Mouse (Mus musculus) kidney, adult 11 months (tissue): ENCODE results near the gene Olfr477.
"Not testable (repeated sequence)": the region's sequence is repeated elsewhere in the genome, so short reads cannot be mapped to it uniquely, and the experiment has no call there.

Experiments used
- DNase-seq: peaks from one replicate; pipeline ENCODE4 v3.0.0; 2022

Olfr477 gene

DNA sequence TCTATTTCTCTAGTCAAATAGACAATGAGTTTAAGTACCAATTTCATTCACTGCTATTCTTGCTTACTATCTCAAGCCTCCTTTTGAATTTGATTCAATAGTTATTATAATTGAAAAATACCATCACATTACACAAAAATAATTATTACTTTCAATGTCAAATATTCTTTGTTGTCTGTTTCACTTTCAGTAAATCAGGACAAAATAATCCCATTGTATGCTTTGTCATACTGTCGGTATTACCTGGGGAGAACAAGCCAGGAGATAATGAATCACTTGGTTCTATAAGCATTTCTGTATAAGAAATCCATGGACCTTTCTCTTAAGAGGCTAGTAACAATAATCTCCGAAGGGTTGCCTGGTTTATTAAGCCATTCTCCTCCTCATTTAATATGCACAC is at the start of gene Olfr477:
Olfr477 (plus strand) TSS at position 301 of the 400 bp plus-strand sequence.
- no peak for DNase-seq

DNA sequence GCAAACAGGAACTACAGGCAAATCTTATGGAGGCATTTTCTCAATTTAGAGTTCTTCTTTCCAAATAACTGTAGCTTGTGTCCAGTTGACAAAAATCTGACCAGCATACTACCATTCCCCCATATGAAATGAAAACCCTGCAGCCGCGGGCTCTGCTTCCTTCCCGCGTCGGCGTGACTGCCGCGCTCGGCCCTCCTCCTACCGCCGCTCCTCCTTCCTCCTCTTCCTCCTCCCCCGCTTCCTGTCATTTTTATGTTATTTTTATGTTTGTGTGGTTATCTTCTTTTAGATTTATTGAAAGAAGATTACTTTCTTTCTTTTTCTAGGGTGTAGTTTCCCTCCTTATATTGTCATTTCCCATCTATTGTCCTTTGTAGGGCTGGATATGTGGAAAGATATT is 34.0 kb upstream of the Olfr477 start:
- not testable (repeated sequence) for DNase-seq

DNA sequence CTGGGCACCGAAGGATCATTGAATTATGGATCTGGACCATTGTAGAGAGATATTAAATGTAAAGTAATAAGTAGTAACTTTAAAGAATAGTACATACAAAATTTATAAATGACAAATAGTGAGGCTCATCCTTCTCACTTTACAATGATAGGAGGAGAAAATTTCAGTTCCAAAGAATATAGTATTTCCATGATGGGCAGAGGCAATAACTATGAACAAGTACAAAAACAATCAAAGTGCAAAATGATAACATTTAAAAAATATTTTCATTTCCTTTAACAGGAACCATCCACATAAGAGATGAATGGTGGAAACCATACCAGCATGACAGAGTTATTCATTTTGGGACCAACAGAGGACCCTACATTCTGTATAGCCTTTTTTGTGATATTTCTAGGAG is 32.1 kb upstream of the Olfr477 start, which contains the start of gene Olfr474:
Olfr474 (plus strand) TSS at position 301 of the 400 bp plus-strand sequence.
- DNase-seq, result no peak

DNA sequence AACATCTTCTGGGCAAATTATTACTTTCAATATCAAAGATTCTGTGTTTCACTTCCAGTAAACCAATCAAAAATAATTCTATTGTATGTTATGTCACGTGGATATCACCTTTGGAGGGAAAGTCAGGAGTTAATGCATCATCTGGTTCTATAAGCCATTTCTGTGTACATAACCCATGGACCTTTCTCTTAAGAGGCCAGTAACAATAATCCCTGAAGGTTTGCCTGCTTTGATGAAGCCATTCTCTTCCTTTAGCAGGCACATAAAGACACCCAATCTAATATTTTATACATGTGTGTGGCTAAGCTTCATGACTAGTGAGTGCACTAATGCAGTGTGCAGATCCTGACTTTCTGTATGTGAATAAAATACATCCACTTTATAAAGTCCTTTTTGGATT is 22.0 kb upstream of the Olfr477 start, which contains the start of gene Olfr476:
Olfr476 (plus strand) TSS at position 301 of the 400 bp plus-strand sequence.
- no peak for DNase-seq

DNA sequence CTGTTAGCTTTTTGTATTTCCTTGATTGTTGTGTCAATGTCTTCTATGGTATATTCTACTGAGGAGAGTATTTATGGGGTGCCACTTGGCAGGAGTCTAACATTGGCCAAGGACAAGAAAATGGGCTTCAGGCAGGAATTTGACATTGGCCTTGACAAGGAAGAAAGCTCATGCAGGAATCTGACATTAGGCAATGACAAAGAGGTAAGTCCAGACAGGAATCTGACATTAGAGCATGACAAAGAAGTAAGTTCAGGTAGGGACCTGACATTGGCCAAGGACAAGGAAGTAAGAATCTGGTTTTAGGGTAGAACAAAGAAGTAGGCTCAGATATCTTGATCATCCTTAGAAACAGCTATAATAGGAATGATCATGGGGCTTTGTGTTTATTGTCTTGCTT is 27.8 kb downstream of the Olfr477 start:
- DNase-seq, result not testable (repeated sequence)

DNA sequence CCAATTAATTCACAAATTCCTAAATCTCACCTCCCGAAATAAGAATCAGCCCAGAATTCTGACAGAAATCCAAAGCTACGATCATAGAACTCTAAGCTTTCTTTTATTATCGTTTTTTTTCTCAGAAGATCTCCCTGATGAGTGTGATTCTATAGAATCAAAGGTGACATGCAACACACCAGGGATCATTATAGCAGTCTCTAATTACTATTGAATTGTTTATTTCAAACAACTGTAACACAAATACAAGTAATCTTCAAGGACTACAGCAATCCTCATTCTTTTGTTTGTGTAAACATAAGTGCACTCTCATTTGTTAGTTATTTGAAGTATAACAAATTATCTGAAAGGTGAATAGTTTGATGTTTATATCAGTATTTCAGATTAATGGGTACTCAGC is 47.4 kb downstream of the Olfr477 start, which contains the start of gene Olfr478:
Olfr478 (minus strand) TSS at position 101 of the 400 bp plus-strand sequence.
- no peak for DNase-seq
